Mouse (Mus musculus) neutrophil, adult 5-6 weeks (primary cell): ENCODE results near the gene Ttc30a1. TPM values are rescaled to one million over a fixed set of nuclear protein-coding genes. Genes with fewer than 3 reads are reported as not detected.
"Not testable (repeated sequence)": the region's sequence is repeated elsewhere in the genome, so short reads cannot be mapped to it uniquely, and the experiment has no call there.

Experiments
- ATAC-seq: fragments of 151-379, 151-347 bp; 2 replicates; pipeline ENCODE4 v1.8.0; 2017; ENCODE audit warnings: mild to moderate bottlenecking, moderate TSS enrichment; ENCODE audit not compliant: insufficient number of reproducible peaks, poor library complexity, low FRiP score, severe bottlenecking; ENCODE audit errors: extremely low read depth
- total RNA-seq: library from RNA; stranded (forward); fragments of 200-1000 nt; gene quantifications from 2 replicates; pipeline ENCODE4 v1.2.3, GENCODE M21; 2017

Ttc30a1 gene
- total RNA-seq, 1 experiment from 2014 or later = 5.6 TPM

DNA sequence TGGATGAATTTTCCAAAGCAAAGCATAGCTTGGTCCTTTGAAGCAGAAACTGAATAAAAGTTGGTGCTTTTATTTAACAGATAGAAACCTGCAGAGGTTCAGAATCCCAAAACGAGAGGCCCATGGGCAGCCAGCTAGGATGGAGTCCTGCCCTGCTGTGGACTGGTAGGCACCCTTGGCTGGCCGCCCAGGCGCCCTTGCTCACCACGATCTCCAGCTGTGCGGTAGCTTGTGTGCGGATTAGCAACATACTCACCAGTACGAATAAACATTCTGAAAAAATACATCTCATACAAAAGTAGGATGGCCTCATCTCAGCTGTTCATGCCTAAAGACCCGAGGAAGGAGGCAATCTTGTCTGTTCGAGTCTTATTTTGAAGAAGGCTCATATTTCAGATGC is 6.0 kb upstream of the Ttc30a1 start:
- no peak for ATAC-seq

GRCm38 (mm10) chr2:75985124-75985523 is 3.4 kb upstream of the Ttc30a1 start:
- peak; percentile 88 for ATAC-seq

- no peak for ATAC-seq
Measured at GRCm38 (mm10) chr2:75983847-75984246, 2.1 kb upstream of the Ttc30a1 start.

GRCm38 (mm10) chr2:75983091-75983490 is 1.3 kb upstream of the Ttc30a1 start:
- ATAC-seq = no peak

GRCm38 (mm10) chr2:75982626-75983025 is 859 bp upstream of the Ttc30a1 start:
- ATAC-seq = no peak

DNA sequence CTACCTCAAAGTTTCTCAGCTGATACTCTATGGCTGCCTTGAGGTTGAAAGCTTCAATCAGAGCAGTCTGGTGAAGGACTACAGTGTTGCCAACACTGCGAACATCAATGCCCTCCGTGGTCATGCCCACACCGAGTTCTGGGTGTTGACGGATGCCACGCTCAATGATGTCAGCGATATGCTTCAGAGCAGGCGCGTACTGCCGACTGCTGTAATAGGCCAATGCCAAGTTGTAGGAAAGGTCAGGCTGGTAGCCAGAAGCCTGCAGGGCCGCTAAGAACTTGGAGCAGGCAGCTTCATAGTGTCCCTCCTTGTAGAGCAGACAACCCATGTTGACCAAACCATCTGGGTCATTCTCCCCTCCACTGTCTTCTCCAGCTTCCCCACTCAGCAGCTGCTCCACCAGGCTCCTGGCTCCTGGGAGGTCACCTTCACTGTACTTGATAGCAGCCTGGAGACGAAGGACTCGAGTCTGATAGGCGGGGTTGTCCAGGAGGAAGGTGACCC is 781 bp downstream of the Ttc30a1 start:
- not testable (repeated sequence) for ATAC-seq

DNA sequence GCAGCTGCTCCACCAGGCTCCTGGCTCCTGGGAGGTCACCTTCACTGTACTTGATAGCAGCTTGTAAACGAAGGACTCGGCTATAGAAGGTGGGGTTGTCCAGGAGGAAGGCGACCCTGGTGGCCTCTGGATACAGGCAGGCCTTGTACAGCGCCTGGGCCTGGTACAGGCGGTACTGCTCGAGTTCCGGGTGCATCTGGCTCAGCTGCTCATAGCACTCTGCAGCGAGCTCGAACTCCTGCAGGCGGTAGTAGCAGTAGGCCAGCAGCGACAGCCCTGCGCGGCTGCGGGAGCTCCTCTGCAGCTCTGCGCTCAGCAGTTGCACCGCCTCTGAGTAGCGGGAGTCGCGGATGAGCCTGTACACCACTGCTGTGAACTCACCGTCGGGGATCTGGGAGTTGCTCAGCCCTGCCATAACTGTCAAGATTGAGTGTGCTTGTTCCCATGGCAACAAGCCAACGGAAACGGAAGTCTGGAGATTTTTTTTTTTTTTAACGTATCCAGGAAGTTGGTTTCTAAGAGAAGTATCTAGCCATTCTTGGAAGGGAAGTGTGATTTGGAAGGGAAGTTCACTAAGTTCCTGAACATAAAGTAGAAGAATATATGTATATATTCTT is 3.9 kb downstream of the Ttc30a1 start, which contains the start of gene Ttc30a2:
Gene Ttc30a2, minus strand, starts transcription at position 419 of the 617 bp plus-strand sequence.
- peak; percentile 18; the same call in 1 of the 2 replicates for ATAC-seq

GRCm38 (mm10) chr2:75976070-75976469 is 5.7 kb downstream of the Ttc30a1 start:
- ATAC-seq = not testable (repeated sequence)

- no peak for ATAC-seq
Measured at GRCm38 (mm10) chr2:75974131-75974530, 7.6 kb downstream of the Ttc30a1 start.

GRCm38 (mm10) chr2:75964972-75965371 is 16.8 kb downstream of the Ttc30a1 start:
- peak; percentile 46; the same call in 1 of the 2 replicates for ATAC-seq

DNA sequence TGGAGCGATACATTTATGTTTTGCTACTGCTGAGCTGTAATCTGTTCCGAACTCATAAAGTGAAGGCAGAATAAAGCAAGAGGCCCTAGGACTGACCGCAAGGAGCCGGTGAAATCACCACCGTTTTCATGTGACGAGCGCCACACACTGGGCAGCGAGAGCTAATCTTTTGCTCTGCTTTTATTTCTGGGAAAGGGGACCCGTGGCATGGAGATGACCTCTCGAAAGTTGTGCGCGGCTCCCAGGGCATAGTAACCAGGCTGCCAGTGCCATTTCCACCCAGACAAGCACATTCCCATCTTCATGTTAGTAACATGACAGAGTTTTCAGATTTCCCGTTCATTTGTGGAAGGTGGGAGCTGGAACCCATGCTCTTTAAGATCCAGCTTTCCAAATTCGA is 17.3 kb downstream of the Ttc30a1 start:
- peak; percentile 62 for ATAC-seq

GRCm38 (mm10) chr2:75964051-75964450 is 17.7 kb downstream of the Ttc30a1 start:
- no peak for ATAC-seq

DNA sequence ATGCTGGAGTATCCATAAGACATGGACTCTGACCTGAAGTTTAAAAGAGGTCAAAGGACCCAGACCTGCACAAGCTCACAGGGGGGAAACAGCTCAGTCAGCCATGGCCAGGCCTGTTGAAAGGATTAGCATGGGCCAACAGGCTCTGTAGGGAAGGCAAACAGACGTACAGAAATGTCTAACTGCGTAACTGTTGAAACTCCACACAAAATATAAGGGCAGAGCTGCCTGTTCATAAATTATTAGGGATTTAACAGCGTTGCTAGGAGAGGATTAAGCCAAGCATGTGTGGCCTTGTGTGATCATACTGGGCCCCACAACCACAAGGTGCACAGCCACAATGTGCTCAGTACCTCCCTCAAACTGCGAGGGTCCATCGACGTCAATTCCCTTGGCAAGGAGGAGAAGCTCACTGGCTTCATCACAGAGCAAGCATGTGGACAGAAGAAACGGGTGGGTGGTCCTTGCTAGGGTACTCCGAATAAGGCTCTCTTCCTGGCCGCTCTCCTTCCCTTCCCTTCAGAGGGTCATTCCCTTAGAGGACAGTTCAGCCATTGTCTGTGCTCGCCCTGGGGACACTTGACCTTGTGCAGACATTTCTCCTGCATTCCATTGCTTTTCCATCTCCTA is 18.4 kb downstream of the Ttc30a1 start:
- ATAC-seq = no peak

- ATAC-seq = no peak
Measured at GRCm38 (mm10) chr2:75960366-75961330, 21.1 kb downstream of the Ttc30a1 start.

GRCm38 (mm10) chr2:75959850-75960365 is 21.9 kb downstream of the Ttc30a1 start:
- no peak for ATAC-seq

- no peak for ATAC-seq
Measured at GRCm38 (mm10) chr2:75959183-75959849, 22.5 kb downstream of the Ttc30a1 start.

GRCm38 (mm10) chr2:75955709-75956108 is 26.1 kb downstream of the Ttc30a1 start:
- no peak for ATAC-seq

- ATAC-seq = no peak
Measured at GRCm38 (mm10) chr2:75953320-75953719, 28.4 kb downstream of the Ttc30a1 start.

GRCm38 (mm10) chr2:75950685-75951084 is 31.1 kb downstream of the Ttc30a1 start:
- ATAC-seq = no peak
